Mouse (Mus musculus): ENCODE measurements around the gene Cdh15.

Cdh15 gene

DNA sequence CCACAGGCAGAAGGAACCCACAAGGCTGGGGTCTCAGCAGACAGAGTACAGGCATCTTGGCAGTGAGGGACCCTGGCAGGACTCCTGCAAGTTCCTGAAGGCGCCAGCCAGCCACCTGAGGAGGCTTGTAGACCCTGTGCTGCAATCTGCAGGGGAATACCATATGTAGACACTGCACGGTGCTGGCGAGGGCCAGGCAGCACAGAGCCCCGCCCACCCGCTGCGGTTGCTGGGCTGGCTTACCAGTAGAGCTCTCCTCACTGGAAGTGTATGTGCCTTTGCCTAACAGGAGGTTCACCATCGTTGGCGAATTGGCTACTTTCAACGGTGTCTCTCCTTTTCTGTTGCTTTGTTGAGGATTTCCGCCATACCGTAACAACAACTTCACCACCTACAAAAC is 48.6 kb downstream of the Cdh15 start:
- DNase-seq, result no peak

DNA sequence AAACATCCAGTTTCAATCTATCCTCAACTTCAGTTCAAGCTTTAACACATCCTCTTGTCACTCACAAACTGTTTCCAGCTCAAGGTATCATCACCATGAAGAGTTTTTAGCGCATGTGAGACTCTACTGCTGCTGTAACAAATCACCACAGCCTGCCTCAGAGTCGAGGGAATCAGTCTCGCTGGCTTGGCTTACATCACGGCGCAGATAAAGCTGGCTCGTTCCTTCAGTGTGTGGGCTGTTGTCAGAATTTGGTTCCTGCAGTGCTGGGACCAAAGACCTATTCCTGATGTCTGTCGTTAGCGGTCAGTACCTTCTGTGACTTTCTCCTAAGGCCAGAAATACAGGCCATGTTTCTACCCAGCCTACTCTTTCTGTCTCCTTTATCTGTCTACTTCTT is 49.4 kb downstream of the Cdh15 start:
- DNase-seq, result no peak

DNA sequence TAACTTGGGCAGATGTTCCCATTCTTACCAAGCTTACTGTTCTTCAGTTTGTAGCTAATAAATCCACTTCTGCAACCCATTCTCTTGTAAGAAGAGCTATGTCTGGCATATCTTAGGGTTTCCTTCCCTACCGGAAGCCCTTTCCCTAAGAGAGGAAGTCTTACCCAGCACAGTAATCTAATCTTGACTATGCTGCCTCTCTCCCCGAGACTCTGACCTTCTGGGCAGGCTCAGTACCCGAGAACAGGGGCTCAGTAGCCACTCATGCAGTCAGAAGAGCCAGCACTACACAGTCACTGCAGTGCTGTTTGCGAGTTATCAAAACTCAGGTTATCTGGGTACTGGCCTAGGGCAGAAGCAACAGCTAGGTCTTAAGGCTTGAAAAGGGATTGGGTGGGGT is 50.3 kb downstream of the Cdh15 start:
- DNase-seq, result no peak

DNA sequence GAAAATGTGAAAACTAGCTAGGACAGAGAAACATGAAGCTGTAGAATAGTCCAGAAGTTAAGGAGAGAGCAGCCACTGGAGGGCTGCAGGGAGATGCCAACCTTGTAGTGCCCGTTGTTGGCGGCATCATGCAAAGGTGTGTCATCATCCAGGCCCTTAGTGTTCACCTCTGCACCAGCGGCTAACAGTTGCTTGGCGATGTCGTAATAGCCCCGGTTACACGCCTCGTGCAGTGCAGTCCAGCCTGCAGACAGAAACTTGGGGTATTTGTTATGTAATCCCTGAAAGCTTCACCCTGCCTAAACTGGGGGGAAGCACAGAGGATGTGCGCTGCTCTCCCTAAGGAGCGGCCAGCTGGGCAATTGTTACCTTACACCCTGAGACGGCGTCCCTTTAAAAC is 50.7 kb downstream of the Cdh15 start:
- DNase-seq, result no peak

DNA sequence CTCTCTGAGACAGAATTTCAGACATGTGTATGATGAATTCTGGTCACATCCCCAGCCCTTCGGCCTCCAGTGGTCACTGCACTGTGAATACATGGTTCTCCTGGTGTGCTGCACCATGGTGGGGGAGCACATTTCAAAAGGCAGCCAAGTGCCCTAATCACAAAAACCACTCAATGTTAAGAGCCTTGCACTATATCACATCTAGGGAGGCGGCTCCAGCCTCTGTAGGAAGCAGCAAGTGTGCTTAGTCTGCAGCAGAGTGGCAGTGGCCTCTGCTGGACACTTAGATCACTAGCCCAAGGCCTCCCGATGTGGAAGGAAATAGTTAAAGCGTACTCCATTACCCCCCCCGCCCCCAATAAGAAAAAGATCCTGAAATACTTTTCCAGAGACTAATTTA is 51.3 kb downstream of the Cdh15 start:
- no peak for DNase-seq

DNA sequence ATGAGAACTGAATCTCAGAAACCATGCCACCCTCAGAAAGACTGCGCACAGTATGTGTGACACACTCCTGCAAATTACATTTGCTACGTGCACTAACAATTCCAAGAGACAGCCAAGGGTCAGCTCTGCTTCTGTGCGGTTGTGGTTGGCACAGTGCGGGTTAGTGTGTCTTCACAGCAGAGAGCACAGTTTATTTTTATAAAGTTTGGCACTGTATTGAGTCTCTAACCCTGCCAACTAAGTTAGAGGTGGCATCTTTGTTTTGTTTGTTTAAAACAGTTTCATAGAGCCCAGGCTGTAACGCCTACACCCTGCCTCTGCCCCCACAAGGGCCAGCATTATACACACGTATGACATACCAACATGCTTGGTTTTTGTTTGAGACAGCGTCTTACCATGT is 53.7 kb downstream of the Cdh15 start:
- DNase-seq, result no peak

DNA sequence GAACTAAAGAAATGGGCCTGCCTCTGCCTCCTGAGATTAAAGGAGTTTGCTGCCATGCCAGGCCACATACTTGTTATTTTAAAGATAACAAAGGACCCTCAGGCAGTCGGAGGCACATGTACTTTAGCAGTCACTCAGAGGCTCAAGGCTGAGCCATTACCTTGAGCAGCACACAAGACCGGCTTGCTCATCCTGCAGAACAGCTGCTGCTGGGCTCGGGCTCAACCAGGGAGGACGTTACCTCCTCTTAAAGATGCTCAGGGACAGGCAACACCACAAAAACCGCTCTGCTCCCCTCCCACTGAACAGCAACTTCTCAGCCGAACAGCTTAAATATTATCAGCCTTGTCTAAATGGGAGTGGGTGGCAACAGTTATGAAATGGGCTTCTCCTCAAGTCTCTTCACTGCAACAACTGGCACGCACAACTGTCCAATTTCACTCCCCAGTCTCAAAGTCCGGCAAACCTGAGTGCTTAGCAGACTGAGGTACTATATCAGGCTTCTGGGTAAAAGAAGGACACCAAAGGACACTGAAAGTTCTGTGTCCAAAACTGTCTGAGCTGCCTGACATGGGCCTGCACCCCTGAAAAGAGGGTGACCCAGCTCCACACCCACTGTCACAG is 54.2 kb downstream of the Cdh15 start:
- no peak for DNase-seq

DNA sequence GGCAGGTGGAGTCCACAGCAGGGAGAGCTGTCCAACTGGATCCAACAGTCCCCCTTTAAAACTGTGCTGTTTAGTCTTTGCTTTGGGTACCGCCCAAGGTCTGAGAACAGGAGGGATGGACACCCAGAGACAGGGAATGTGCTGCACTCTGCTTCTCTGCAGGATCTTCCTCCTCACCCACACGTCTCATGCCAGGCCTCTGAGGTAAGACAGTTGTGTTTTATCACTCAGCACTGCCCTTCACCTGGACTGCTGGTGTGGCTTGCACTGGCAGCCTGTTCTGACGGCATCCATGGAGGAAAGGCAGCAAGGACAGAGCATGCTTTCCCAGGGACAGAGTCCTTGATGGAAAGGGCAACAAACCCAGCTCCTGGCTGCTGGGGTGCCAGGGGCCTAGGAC is 54.8 kb downstream of the Cdh15 start:
- DNase-seq, result no peak

DNA sequence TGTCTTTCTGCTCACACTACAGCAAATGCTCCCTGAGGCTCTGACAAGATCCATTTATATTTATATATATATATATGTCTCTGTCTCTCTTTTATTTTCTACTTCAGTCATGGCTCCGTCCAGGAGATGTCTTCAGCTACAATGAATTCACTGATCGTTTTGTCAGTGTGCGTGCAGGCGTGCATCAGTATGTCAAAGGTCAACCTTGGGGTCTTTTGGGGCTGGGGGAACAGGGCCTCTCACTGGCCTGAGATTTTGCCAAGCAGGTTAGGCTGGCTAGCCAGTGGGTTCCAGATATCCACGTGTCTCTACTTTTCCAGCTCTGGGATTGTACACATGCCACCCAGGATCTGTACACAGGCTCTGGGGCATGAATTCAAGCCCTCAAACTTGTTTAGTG is 55.2 kb downstream of the Cdh15 start:
- DNase-seq, result no peak

DNA sequence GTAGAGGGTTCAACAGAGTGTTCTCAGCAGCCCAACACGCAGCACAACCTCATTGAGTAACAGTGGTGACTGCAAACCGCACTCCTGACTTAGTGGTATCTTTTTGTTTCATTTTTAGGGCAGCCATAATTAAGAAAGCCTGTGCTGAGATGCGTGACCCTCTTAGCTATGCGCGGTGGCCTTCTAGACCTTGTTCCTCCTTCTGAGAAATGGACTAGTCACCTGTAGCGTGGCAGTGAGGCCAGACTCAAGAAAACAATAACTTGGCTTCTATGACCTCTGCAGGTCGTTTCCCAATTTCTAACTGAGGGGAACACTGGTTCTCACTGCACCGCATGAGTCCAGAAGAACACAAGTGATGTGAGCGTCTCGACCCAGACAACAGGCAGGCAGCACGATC is 56.7 kb downstream of the Cdh15 start:
- DNase-seq, result no peak

DNA sequence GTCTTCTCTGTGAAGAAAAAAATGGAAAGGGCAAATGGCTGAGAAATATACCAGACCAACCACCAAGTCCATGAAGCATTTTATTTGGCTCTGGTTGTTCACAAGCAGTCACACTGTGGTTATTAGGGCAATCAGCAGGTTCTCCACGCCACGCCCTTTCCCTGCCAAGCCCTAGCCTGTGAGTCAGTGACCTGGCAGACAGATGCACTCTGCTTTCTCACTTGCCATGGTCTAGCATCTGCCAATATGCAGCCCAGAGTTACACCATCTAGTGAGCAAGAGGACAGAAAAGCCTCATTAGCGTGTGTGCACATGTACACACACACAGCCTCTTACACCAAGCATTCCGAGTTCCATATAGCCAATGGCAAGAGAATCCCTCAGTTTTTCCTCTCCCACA is 57.6 kb downstream of the Cdh15 start:
- DNase-seq, result no peak

DNA sequence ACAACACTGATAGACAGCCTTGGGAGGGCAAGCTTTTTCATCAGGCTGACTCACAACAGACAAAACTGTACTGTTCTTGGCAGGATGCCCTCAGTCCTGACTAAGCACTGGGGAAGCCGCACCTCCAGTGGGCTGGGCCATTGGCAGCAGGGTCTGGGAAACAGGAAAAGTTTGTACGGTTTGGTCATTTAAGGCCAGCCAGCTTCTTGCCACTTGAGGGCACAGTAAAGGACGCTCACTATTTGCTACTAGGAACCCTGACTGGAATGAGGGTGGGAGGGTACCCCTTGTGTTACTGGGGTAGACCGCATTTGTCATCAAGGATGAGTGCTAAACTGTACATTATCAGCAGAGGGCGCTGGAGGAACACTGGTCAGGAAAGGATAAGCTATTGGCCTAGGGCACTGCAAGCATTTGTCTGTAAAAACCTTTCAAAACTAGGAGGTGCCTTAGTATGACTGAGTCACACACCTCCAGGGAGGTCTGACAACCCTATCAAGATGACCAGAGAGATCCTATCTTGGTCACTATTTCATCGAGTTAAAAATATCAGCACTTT is 58.8 kb downstream of the Cdh15 start:
- peak; percentile 93 for DNase-seq

DNA sequence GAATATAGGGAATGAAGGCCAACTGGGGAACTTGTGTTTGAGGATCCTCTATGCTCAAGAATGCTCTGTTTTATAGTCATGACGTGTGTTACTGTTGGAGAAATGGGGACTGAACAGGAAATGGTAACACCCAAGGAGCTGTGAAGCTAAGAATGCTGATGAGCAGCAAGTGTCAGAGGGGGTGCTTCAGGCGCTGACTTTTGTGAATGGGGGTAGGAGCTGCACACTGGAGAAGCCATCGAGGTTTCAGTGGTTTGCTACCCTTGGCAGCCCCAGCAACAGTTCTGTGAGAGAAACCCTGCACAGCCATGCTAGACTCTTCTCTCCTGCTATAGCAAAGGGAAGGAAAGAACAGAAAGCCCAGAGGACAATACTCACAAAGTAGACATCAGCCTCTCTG is 64.4 kb downstream of the Cdh15 start:
- DNase-seq, result no peak

DNA sequence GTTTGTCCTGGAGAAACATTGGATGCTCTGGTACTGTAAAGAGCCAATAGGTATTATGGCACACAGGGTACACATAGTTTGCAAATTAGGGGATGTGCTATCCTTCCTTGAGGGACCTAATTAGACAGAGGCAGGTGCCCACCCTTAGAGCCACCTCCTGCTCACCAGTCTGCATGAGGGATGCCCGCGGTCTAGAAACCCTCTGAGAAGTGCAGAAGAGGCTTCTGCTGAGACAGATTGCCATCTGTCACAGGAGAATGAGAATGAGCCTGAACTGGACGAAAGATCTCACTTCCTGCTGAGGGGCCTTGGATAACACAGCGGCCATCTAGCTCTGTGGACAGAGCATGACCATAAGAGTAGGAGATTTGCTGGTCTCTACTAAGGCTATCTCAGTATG is 65.1 kb downstream of the Cdh15 start:
- no peak for DNase-seq

DNA sequence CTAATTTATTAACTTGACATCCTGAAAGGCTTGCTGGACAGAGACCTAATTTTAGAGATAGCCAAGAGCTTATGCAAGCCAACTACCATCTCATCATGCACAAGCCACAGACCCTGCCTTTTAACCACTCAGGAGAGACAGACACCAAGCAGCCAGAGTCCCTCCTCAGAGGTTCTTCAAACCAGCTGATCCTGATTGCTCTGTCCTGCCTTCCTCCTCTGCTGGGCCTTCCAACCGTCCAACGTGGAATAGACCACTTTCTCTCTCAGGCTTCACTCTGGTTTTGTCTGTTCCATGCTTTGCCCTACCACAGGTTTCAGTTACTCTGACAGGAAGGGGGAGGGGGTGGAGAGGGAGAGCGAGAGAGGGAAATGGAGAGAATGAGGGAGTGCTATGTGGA is 69.0 kb downstream of the Cdh15 start:
- DNase-seq, result no peak
